Mouse (Mus musculus) cerebellum, adult 9-11 months (tissue): Measurements from ENCODE around the gene Gm9837.

Experiments
- DNase-seq: peaks from one replicate; pipeline ENCODE4 v3.0.0; 2022

The Gm9837 gene

DNA sequence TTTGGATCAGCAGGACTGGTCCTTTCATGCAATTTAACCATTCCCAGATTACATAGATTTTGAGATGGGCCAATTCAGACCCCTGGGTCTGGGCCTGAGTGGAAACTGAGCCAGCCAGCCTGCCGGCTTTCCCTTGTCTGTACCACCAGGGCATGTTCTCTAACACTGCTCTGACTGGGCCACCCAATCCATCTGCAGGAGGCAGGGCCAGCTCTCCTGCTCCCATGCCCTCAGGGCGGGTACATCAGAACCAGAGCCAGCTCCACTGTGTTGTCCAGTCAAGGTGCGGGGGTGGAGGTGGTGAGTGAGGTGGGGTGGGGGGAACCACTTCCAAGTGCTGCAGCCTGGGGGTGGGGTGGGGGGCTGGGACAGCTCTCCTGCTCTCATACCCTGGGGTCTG lies 16.1 kb upstream of the Gm9837 start:
- DNase-seq, result no peak

DNA sequence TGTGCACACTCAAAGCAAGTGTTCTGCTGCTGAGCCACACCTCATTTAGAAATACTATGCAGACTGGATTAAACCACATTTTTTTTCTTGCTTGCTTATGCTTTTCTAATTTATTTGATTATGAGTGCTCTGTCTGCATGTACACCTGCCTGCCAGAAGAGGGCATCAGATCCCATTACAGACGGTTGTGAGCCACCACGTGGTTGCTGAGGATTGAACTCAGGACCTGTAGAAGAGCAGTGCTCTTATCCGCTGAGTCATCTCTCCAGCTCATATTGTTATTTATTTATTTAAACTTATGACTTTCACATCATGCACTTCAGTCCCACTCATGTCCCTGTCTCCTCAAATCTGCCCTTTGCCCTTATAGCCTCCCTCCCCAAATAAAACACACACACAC lies 15.4 kb upstream of the Gm9837 start:
- no peak for DNase-seq

DNA sequence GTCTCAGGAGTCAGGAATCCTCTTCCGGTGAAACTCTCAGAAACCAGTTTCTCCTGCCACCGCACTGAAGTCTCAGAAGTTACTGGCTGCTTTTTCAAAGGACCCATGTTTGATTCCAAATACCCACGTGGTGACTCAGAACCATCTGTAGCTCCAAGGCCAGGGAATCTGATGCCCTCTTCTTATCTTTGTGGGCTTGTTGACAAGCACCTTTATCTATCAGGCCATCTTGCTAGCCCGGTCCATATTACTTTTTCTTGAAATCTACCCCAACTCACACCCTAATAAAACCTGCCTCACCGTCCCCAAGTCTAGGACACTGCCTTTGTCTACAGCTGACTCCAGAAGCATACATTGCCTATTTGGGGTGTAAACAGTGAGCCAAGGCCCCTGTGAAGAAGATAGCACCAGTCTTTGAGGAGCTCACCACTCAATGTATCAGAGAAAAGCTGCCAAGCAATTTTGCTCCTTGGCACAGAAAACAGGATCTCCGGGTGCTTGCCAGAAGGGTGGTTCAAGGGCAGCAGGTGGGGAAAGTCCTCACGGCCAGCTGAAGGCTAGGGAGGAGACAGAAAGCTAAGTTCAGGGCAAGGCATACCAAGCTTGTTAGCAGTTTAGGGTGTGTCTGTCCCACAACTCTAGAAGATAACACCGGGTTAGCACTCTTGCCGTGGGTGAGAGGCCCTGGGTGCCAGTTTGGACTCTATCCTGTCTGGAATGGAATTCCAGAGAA lies 13.0 kb upstream of the Gm9837 start:
- peak; percentile 81 for DNase-seq

DNA sequence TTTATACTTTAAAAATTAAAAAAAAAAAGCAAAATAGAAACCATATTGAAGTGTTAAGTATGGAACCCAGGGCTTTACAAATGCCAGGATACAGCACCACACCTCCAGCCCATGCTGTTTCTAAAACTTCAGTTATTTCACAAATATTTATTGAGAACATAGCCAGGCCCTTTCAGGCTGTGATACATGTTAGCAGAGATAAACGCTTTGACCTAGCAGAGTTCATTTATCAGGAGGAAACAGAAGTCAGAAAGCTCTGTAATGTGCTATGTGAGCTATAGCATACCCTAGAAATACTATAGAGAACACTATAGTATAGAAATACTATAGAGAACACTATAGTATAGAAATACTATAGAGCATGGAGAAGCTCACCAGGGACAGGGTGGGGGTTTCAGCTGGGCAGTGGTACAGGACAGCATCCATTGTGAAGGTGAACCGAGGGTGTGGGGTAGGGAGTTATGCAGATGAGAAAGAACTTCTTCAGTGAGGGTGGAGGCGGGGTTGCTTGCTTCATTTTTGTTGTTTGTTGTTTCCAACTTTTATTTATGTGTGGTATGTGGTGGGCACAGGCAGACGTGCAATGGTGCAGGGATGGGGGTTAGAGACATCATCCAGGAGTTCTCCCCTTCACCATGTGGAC lies 10.9 kb upstream of the Gm9837 start:
- DNase-seq, result no peak

DNA sequence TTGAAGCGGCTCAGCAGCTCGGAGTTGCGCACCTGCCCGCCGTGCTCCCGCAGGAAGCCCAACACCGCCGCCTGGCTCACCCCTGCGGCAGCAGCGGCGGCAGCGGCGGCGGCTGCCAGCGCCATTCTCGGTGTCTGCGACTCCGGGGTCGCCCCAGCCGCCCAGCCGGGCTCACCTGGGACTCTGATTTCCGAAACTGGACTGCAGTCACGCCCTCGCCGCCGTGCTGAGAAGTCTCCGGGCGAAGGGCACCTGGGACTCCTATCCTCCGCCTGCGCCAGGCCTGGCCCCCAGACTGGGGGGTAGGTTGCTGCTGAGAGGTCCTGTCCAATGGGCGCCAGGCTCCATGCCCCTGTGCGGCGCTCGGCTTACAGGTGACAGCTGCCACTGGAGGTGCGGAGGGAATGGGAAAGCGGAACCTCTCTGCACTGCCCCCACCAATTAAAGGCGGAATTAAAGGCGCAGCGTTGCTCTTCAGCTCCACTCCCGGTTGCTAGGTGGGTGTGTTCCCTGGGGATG lies 9.6 kb upstream of the Gm9837 start, which contains the start of the genes Gm9945 and Sowaha:
Gene Gm9945 (plus strand): TSS at position 384 of the 519 bp plus-strand sequence.
Gene Sowaha (minus strand): TSS at position 492 of the 519 bp plus-strand sequence.
- peak; percentile 90 for DNase-seq

DNA sequence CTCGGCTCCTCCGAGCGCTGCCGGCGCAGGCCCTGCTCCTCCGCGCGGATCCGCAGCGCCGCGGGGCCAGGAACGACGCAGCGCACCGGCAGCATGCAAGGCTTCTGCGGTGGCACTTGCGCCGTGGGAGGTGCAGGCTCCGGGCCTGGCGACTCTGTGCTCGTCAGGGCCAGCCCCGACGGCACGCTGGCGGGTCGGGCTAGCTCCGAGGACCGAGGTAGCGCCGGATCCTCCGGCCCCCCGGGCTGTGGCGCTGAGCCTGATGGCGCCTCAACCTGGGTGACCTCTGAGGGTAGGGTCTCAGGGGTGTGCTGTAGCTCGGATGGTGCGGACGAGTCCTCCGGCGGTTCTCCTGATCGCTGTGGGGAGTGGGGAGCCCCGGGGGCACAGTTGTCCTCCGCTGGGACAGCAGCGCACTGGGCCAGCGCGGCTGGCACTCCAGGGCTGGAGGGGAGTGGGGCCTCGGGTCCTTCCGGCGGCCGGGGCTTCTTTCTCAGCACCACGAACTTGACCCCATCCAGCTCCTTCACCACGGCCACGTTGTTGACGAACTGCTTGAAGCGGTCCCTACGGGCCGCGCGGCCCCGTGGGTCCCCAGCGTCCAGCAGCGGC lies 9.0 kb upstream of the Gm9837 start:
- DNase-seq, result peak; percentile 69

DNA sequence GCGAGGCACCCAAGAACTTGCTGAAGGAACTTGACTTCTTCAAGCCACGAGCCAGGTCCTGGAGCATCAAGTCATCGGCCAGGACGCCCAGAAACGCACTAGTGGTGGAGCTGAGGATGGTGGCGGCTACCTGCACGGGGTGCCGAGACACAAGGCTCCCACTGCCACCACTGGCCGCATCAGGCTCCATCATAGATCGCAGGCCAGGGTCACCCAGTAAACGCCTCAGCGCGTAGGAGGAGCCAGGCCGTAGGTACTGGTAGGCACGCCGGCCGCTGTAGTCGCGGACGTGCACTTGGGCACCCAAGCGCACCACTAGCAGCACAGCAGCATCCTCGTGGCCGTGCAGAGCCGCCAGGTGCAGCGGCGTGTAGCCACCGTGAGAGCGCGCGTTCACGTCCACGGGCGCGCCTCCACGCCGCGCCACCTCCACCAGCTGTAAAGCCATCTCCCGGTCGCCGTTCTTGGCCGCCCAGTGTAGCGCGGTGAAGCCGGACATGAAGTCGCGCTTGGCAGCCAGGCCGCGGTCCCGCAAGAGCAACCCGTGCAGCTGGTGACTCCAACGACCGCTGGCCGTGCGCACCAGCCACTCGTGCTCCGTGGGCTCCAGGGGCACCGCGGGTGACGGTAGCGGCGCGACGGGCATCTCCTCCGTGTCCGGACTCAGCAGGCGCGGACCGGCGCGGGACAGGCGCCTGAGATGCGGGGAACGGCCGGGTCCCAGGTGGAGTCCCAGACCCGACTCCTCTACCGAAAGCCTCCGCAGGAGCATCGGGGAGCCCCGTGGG lies 8.3 kb upstream of the Gm9837 start:
- peak; percentile 71 for DNase-seq

DNA sequence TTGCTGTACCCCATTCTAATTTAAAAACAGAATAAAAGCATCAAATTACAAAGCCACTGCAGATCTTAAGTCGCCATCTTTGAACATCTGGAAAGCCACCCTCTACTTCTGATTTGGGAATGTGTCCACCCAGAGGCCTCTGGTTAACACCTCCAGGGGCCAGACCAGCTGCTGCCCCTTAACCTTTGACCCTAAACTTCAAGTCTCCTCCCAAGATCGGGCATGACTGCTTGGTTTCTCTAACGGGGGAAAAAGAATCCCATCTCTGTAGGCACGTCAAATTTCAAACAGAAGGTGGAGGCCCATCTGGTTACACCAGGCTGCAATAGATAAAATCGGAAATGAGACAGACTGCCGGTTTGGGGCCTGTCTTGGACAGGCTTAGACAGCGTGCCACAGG lies 7.6 kb upstream of the Gm9837 start:
- no peak for DNase-seq

DNA sequence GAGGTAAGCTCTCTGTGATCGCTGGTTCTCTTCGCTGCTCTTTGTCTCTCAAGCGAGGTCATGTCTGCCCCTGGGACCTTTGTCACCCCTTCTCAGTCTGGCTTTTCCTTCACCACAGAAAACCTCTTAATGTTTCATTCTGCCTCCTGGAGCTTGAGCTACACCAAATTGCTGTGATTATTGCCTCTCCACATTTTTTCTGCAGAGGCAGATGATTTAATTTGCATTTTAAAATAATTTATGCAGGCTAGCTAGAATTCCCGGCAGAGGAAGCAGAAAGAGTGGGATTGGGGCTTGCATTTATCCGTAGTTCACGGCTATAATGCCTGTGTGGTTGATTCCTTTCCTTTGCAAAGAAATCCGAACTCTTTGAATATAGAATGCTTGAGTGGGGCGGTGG lies 5.3 kb upstream of the Gm9837 start:
- no peak for DNase-seq

DNA sequence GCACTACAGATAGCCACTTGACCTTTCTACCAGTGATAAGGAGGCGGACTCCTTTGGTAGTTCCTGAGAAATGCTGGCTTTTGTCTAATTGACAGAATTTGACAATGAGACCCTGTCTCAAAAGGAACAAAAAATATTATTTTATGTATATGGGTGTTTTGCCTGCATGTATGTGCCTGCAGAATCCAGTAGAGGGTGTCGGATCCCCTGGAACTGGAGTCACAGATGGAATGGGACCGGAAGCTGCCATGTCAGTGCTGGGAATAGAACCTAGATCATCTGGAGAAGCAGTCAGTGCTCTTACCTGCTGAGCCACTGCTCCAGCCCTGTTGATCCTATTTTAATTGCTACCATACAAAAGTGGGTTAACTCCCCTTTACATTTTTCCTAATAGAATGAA lies 2.4 kb upstream of the Gm9837 start:
- DNase-seq, result no peak

DNA sequence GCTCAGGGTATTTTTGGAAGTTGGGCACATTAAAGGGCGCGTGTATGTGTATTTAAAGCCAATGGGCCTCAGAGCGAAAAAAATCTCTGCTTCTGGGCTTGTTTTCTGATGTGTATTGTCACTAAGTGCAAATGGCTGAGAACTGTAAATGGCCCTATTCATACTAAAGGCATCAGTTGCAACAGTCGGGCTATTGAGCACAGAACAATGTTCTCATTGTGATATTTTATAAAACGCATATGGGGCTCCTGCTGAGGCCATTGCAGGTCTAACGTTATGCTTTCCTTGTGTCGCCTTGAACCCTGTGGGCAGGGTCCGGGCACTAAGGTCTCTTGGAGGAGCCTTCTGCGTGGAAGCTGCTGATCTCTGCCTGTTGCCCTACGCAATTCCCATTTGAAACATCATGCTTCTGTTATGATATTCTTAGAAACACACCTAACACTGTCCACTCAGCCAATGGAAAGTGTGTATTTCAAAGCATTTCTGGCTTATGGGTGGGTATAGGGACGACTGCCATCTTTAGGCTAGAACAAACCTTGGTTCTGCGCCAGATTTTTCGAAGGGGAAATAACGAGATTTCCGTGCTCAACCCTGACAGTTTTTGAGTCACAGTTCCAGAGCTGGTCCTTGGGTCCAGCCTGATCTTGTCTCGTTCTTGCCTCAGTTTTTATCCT lies 848 bp downstream of the Gm9837 start:
- no peak for DNase-seq

DNA sequence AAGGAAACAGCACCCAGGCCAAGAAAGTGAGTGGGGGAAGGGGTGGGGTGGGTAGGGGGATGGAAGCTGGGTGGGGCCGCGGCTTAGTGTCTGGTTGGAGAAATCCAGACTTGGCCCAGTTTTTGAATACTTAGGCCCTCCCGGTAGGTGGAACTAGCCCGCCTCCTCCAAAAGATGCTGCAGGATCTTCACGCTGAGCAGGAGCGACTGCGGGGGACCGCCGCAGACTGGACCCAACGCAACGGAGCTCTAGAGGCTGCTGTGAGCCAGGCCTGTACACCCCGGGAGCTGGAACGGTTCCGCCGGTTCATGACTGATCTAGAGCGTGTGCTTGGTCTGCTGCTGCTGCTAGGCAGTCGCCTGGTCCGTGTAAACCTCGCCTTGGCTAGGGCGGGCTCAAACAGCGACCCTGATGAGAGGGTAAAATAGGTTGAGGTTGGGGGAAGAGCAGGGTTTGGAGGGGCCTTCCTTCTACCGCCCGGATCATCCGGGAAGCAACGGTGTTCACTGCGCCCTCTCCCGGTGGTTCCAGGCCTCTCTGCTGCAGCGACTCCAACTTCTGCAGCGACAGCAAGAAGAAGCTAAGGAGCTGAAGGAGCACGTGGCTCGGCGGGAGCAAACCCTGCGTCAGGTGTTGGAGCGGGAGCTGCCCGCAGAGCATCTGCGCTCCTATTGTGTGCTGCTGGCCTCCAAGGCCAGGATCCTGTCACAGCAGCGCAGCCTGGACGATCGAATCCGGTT lies 3.9 kb downstream of the Gm9837 start:
- peak; percentile 90 for DNase-seq

DNA sequence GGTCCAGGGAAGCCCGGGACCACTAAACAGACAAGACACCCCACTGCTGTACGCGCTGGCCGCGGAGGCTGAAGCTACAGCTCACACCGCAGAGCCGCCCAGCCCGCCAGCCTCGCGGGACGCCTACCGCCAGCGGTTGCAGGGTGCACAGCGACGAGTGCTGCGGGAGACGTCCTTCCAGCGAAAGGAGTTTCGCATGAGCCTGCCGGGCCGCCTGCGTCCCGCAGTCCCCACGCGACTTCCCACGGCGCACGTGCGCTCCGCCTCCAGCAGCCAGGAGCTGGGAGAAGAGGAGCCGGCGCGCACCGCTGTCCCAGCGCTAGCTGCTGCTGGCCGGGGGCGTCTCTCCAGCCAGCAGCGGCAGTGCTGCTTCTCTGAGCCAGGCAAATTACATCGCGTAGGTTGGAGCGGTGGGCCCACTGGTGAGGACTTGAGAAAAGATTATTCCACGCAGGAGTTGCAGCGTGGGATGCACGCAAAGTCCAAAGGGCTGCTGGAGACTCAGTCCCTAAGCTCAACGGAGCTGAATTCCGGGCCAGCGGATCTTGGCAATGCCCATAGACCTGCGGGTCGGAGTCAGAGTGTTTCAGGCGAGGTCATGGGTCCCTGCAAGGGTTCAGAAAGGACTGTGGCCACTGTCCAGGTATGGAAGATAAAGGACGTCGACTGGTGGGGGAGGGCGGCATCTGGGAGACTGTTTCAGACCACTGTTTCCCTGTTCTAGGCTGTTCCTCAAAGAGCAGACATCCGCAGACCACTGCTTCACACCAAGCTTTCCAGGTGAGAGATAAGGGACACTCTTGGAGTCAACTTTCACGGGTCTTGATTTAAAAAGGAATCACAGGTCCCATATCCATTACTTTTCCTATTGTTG lies 6.5 kb downstream of the Gm9837 start:
- no peak for DNase-seq

DNA sequence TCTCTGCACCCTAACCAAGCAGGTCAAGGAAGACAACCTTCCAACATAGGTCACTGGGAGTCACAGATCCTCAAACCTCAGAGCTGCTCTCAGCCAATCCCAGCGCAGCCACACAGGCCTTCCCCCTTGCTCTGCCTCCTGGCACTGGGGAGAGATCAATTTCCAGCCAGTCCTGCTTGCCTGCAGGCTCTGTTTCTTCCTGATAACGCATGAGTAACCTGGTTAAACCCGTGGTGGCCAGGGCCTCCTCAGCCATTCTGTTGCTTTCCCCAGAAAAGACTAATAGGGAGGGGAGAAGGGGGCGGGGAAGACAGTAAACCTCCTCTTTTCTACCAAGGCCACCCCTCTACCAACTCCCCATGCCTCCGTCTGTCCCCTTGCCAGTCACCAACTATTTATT lies 8.6 kb downstream of the Gm9837 start:
- no peak for DNase-seq

DNA sequence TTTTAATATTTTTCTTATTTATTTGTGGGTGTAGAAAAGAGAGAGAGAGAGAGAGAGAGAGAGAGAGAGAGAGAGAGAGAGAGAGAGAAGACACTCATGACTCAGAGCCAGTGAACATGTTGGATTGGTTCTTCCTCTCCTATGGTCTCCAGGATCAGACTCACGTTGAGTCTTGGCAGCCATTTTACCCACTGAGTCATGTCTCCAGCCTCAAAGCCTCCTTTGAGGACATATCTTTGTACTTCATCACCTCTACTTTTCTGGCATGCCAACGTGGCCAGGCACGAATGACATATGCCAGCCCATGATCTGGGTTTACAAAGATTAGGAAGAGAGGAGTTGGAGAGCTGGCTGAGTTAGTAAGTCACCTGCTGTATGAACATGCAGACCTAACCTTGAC lies 10.1 kb downstream of the Gm9837 start:
- no peak for DNase-seq

DNA sequence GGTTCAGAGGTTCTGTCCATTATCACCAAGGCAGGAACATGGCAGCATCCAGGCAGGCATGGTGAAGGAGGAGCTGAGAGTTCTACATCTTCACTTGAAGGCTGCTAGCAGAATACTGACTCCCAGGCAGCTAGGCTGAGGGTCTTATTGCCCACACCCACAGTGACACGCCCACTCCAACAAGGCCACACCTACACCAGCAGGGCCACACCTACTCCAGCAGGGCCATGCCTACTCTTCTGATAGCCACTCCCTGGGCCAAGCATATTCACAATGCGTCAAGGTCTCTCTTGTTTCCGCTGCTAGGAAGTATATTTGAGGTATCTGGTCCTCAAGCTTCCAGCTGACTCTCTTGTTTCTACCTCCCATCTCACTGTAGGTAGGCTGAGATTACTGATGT lies 11.3 kb downstream of the Gm9837 start:
- no peak for DNase-seq

DNA sequence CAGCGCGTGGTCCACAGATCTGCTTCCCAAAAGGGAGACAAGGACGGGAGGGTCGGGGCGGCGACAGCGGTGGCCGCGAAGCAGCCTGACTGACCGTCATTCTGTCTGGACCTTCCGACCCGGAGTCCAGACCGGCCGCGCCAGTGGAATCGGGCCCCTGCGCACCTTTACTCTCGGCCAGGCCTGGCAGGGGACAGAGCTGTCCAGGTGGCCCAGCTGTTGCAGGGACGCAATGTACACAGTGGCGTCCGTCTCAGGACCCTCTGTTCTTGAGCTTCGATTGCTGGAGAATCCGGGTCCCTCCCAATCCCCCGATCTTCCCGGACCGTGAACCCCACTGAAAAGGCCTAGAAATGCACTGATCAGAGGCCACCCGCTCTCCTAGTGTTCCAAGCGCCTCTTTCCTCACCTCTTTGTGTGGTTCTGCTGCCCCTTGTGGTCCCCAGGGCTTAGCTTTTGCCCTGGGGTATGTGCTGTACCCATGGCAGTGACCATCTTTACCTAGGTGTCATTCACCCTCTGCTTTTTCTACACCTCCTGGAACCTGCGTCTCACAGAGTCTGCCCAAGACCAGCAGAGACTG lies 12.8 kb downstream of the Gm9837 start:
- no peak for DNase-seq

DNA sequence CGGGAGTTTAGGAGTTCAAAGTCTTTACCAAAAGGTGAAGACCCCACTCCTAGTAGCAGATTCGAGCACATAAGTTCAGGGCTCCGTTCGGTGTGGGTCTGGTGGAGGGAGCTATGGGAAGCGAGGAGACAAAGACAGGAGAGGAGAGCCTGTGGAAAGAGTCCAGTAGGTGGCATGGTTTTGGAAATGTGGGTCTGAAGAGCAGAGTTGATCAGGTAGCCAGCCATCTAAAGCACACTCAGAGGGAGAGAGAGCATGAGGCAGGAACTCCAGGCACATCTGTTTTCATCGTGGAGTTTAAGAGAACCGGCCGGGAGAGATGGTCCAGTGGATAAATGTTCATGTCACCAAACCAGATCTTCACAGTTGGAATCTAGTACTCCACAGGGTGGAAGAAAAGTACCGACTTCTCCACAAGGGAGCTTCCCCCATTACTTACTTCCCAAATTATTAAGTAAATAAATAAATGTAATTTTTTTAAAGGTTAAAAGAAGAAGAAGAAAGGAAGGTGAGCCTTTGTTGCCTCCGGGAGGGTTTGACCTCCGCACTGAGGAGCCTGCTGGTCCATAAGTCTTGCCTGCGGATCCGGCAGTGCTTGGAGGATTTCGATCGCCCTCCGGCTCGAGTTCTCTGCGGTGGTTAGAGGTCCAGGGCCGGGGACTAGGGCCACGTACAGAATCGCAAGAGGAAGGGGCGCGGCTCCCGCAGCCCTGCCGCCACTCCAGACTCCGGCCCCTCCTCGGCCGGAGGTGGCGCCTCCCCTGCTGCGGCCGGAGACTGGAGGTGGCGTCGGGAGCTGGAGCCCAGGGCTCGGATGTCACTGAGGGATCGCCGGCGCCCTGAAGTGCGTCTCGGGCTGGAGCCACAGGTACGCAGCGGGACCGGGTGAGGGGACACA lies 13.6 kb downstream of the Gm9837 start, which contains the start of the genes Gm10447 and Shroom1:
Gene Gm10447 (minus strand): TSS at position 637 of the 898 bp plus-strand sequence.
Gene Shroom1 (plus strand): TSS at position 732 of the 898 bp plus-strand sequence.
- no peak for DNase-seq

DNA sequence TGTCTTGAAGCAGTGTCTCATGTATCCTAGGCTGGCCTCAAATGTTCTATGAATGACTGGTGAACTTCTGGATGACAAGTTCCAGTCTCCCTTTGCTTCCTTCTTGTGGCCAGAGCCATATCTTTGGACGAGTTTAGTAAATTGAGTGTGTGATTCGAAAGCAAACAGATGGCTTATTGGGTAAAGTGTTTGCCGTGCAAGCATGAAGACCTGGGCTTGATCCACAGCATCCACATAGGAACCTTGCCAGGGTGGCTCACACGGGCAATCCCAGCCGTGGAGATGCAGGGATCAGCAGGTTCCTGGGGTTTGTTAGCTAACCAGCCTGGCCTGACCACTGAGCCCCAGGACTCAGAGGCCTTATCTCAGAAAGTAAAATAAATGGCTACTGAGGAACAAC lies 17.2 kb downstream of the Gm9837 start:
- DNase-seq, result no peak
